Mouse (Mus musculus): Measurements from ENCODE around the gene Dmkn. TPM values are rescaled to one million over a fixed set of nuclear protein-coding genes. Genes with fewer than 3 reads are reported as not detected.

Dmkn gene
- polyA plus RNA-seq, 1 experiment: 35.6 TPM

DNA sequence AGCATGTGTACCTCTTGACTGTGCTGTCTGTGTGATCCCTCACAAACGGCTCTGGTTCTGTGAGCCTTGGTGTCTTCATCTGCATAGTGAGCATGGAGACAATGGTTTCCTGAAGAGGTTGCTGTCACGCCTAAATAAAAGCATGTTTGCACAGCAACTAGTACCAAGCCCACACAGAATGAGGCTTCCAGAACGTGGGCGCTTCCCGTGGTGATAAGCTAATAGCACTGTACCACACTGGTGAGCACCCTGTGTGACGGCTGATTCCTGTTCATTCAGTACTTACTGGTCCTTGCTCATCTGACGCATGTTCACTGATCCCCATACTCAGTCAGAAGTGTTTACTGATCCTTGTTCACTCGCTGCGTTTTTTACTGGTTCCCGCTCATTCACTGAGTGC lies 26.6 kb downstream of the Dmkn start:
- no peak for DNase-seq
- 92% methylated on average over 10 of the region's 10 CpGs for WGBS
- Histone ChIP-seq H3K27me3 (ENCODE audit: control insufficient read depth, insufficient read depth, low read length) (no peaks in the 10 kb centered on the region), H3K4me1 (replicated peaks; ENCODE audit: control insufficient read depth, insufficient read depth, low read length) (no peaks in the 10 kb centered on the region), H3K4me3 (ENCODE audit: control insufficient read depth, insufficient read depth, low read length) (no peak overlapping the region), H3K27ac (ENCODE audit: control insufficient read depth, insufficient read depth, low read length) (no peak overlapping the region), H3K36me3 (ENCODE audit: control insufficient read depth, insufficient read depth, low read length) (no peaks in the 10 kb centered on the region)
- TF ChIP-seq CTCF (IDR thresholded peaks at IDR 0.05; ENCODE audit: borderline replicate concordance, control insufficient read depth, extremely low read depth, insufficient read depth, low read length, poor library complexity) (no peak), POLR2A (IDR thresholded peaks at IDR 0.05; ENCODE audit: control insufficient read depth, extremely low read depth, insufficient read depth, low read length, poor library complexity) (no peak)

DNA sequence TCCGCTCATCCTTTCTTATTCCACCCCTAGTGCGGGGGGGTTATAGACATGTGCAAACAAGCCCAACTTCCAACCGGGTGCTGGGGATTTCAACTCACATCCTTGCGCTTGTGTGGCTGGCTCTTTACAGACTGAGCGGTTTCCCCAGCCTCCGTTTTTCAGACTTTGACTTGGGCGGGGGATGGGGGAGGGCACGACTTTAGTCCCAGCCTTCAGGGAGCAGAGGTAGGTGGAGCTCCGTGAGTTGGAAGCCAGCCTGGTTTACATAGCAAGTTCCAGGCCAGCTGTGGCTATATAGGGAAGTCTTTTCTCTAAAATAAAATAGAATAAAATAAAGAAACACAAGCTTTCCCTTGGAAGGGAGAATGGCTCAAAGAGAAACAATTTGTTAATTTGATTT lies 28.4 kb downstream of the Dmkn start:
- H3K4me1 ChIP-seq (replicated peaks; ENCODE audit: control insufficient read depth, insufficient read depth, low read length): no peaks in the 10 kb centered on the region
- 26% methylated on average over 9 of the region's 9 CpGs for WGBS
- no peaks in the 10 kb centered on the region for H3K27me3 ChIP-seq (ENCODE audit: control insufficient read depth, insufficient read depth, low read length)
- no peak overlapping the region for H3K4me3 ChIP-seq (ENCODE audit: control insufficient read depth, insufficient read depth, low read length)
- H3K27ac ChIP-seq (ENCODE audit: control insufficient read depth, insufficient read depth, low read length): no peak overlapping the region
- TF ChIP-seq CTCF (IDR thresholded peaks at IDR 0.05; ENCODE audit: borderline replicate concordance, control insufficient read depth, extremely low read depth, insufficient read depth, low read length, poor library complexity) (no peak), POLR2A (IDR thresholded peaks at IDR 0.05; ENCODE audit: control insufficient read depth, extremely low read depth, insufficient read depth, low read length, poor library complexity) (no peak)
- H3K36me3 ChIP-seq (ENCODE audit: control insufficient read depth, insufficient read depth, low read length): no peaks in the 10 kb centered on the region
- DNase-seq: no peak

- TF ChIP-seq POLR2A (IDR thresholded peaks at IDR 0.05; ENCODE audit: control insufficient read depth, extremely low read depth, insufficient read depth, low read length, poor library complexity) (no peak), CTCF (IDR thresholded peaks at IDR 0.05; ENCODE audit: borderline replicate concordance, control insufficient read depth, extremely low read depth, insufficient read depth, low read length, poor library complexity) (no peak)
- DNase-seq: no peak
- H3K27ac ChIP-seq (ENCODE audit: control insufficient read depth, insufficient read depth, low read length): no peak overlapping the region
- no peaks in the 10 kb centered on the region for H3K27me3 ChIP-seq (ENCODE audit: control insufficient read depth, insufficient read depth, low read length)
- no peak overlapping the region for H3K4me3 ChIP-seq (ENCODE audit: control insufficient read depth, insufficient read depth, low read length)
- H3K4me1 ChIP-seq (replicated peaks; ENCODE audit: control insufficient read depth, insufficient read depth, low read length): no peaks in the 10 kb centered on the region
- no peaks in the 10 kb centered on the region for H3K36me3 ChIP-seq (ENCODE audit: control insufficient read depth, insufficient read depth, low read length)
Observed at GRCm38 (mm10) chr7:30794921-30795320, 31.4 kb downstream of the Dmkn start.

GRCm38 (mm10) chr7:30796790-30797189 lies 33.2 kb downstream of the Dmkn start:
- DNase-seq: no peak
- Histone ChIP-seq H3K4me3 (ENCODE audit: control insufficient read depth, insufficient read depth, low read length) (no peak overlapping the region), H3K36me3 (ENCODE audit: control insufficient read depth, insufficient read depth, low read length) (no peaks in the 10 kb centered on the region), H3K27me3 (ENCODE audit: control insufficient read depth, insufficient read depth, low read length) (no peaks in the 10 kb centered on the region), H3K4me1 (replicated peaks; ENCODE audit: control insufficient read depth, insufficient read depth, low read length) (no peaks in the 10 kb centered on the region), H3K27ac (ENCODE audit: control insufficient read depth, insufficient read depth, low read length) (no peak overlapping the region)
- TF ChIP-seq CTCF (IDR thresholded peaks at IDR 0.05; ENCODE audit: borderline replicate concordance, control insufficient read depth, extremely low read depth, insufficient read depth, low read length, poor library complexity) (no peak), POLR2A (IDR thresholded peaks at IDR 0.05; ENCODE audit: control insufficient read depth, extremely low read depth, insufficient read depth, low read length, poor library complexity) (no peak)
- 92% methylated on average over 1 of the region's 1 CpGs for whole genome bisulfite sequencing

- no peaks in the 10 kb centered on the region for H3K4me1 ChIP-seq (replicated peaks; ENCODE audit: control insufficient read depth, insufficient read depth, low read length)
- no peaks in the 10 kb centered on the region for H3K27me3 ChIP-seq (ENCODE audit: control insufficient read depth, insufficient read depth, low read length)
- TF ChIP-seq POLR2A (IDR thresholded peaks at IDR 0.05; ENCODE audit: control insufficient read depth, extremely low read depth, insufficient read depth, low read length, poor library complexity): no peak
- TF ChIP-seq CTCF (IDR thresholded peaks at IDR 0.05; ENCODE audit: borderline replicate concordance, control insufficient read depth, extremely low read depth, insufficient read depth, low read length, poor library complexity): no peak
- DNase-seq: no peak
- H3K4me3 ChIP-seq (ENCODE audit: control insufficient read depth, insufficient read depth, low read length): no peak overlapping the region
- no peak overlapping the region for H3K27ac ChIP-seq (ENCODE audit: control insufficient read depth, insufficient read depth, low read length)
- H3K36me3 ChIP-seq (ENCODE audit: control insufficient read depth, insufficient read depth, low read length): no peaks in the 10 kb centered on the region
Observed at GRCm38 (mm10) chr7:30800653-30801052, 37.1 kb downstream of the Dmkn start.

DNA sequence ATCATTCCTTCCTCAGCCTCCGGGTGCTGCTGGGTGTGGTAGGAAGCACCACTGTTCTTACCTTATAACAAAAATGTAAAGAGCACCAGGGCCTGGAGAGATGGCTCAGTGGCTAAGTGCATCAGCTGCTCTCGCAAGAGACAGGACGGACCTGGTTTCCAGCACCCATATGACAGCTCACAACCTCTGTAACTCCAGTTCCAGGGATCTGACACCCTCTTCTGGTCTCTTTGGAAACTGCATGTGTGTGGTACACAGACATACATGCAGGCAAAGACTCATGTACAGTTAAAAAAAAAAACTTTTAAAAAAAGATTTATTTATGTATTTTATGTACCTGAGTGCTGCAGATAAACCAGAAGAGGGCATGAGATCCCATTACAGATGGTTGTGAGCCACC lies 39.7 kb downstream of the Dmkn start:
- no peak overlapping the region for H3K27ac ChIP-seq (ENCODE audit: control insufficient read depth, insufficient read depth, low read length)
- H3K36me3 ChIP-seq (ENCODE audit: control insufficient read depth, insufficient read depth, low read length): no peaks in the 10 kb centered on the region
- no peaks in the 10 kb centered on the region for H3K27me3 ChIP-seq (ENCODE audit: control insufficient read depth, insufficient read depth, low read length)
- H3K4me3 ChIP-seq (ENCODE audit: control insufficient read depth, insufficient read depth, low read length): no peak overlapping the region
- no peak for DNase-seq
- no peak for TF ChIP-seq POLR2A (IDR thresholded peaks at IDR 0.05; ENCODE audit: control insufficient read depth, extremely low read depth, insufficient read depth, low read length, poor library complexity)
- H3K4me1 ChIP-seq (replicated peaks; ENCODE audit: control insufficient read depth, insufficient read depth, low read length): no peaks in the 10 kb centered on the region
- 98% methylated on average over 3 of the region's 3 CpGs for WGBS

GRCm38 (mm10) chr7:30804026-30804715 lies 40.6 kb downstream of the Dmkn start:
- TF ChIP-seq CTCF (IDR thresholded peaks at IDR 0.05; ENCODE audit: borderline replicate concordance, control insufficient read depth, extremely low read depth, insufficient read depth, low read length, poor library complexity) (no peak), POLR2A (IDR thresholded peaks at IDR 0.05; ENCODE audit: control insufficient read depth, extremely low read depth, insufficient read depth, low read length, poor library complexity) (no peak)
- H3K36me3 ChIP-seq (ENCODE audit: control insufficient read depth, insufficient read depth, low read length): no peaks in the 10 kb centered on the region
- no peaks in the 10 kb centered on the region for H3K27me3 ChIP-seq (ENCODE audit: control insufficient read depth, insufficient read depth, low read length)
- H3K4me3 ChIP-seq (ENCODE audit: control insufficient read depth, insufficient read depth, low read length): no peak overlapping the region
- WGBS: 91% methylated on average over 9 of the region's 9 CpGs
- H3K4me1 ChIP-seq (replicated peaks; ENCODE audit: control insufficient read depth, insufficient read depth, low read length): no peaks in the 10 kb centered on the region
- no peak overlapping the region for H3K27ac ChIP-seq (ENCODE audit: control insufficient read depth, insufficient read depth, low read length)
- no peak for DNase-seq

Data from thymus, adult 2 months (tissue).